Mouse (Mus musculus) hematopoietic stem cell, adult 5-6 weeks (primary cell): ENCODE measurements at regions not wholly inside any gene's neighbourhood (a gene's known extent, or its start where the extent isn't known, plus 50 kb on each side); places are given as distances from the start of the nearest gene placed in this dataset.

Source experiments
- ATAC-seq, 2 experiments: fragments of 125-278 bp in 1 of 2; replicated peaks in 1 of 2; 2 replicates each; pipeline ENCODE4 v1.8.0; 2016 to 2017; ENCODE audit warnings: inconsistent platforms in 2 of 2, mild to moderate bottlenecking in 2 of 2, moderate number of reproducible peaks in 2 of 2, low read depth in 1 of 2, moderate TSS enrichment in 1 of 2; ENCODE audit not compliant: low FRiP score in 2 of 2, poor library complexity in 2 of 2, severe bottlenecking in 2 of 2, insufficient read depth in 1 of 2, low TSS enrichment in 1 of 2

- ATAC-seq: no peak
Measured at GRCm38 (mm10) chr10:8954003-8954402, 68.1 kb upstream of the Sash1 start.

- ATAC-seq: no peak
Measured at GRCm38 (mm10) chr10:8952922-8953321, 67.1 kb upstream of the Sash1 start.

DNA sequence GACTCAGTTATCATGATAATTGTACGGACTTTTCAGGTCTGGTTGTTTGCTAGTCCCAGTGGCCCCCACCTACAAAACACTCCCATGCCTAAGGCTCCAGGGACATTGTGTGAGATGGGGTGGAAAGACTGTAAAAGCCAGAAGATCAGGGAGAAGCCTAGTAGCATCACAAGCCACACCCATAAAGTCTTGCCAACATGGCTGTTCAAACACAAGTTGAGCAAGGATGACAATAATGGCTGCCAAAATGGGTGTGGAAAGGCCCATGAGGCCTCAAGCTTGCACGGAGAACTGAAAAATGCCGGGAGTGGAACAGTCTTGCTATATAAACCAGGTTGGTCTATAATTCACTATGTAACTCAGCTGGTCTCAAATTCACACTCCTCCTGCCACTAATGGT is 66.1 kb upstream of the Sash1 start:
- no peak for ATAC-seq

GRCm38 (mm10) chr10:8951236-8951825 is 65.5 kb upstream of the Sash1 start:
- ATAC-seq: no peak

DNA sequence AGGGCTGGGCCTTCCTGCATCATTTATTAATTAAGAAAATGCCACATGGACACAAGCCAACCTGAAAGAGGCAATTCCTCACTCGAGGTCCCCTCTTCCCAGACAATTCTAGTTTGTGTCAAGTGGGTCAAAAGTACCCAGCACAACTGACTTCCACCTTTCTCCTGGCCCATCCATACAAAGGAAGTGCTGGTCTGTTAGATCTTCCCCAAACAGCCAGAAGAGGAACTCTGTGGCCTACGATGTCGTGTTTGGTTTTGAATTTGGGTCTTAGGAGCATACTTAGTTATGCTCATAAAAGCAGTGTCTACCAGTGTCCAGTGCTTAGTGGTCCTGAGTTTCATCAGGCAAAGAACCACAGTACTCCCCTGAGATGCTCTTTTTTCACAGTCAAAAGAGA is 62.4 kb upstream of the Sash1 start:
- ATAC-seq: peak; percentile 41 to 47; a peak in 2 of 4 replicates

GRCm38 (mm10) chr10:8945195-8945751 is 59.4 kb upstream of the Sash1 start:
- ATAC-seq: peak; percentile 48 to 50

DNA sequence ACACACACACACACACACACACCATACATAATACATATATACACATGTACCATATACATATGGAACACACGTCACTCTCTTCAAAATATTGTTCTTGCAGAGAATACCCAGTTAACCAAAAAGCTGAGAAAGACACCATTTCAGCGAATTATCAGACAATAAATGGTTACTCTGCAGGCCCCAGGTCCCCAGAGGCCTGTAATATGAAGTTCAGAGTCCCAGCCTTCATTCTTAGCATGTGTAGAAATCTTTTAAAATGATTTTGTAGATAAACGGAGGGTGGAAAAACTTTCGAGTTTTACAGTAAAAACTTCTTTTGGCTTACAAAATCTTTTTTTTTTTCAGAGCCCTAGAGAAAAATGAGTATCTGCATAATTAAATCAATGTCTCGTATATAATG is 58.7 kb upstream of the Sash1 start:
- ATAC-seq: no peak

- ATAC-seq: no peak
Measured at GRCm38 (mm10) chr10:8943698-8944097, 57.8 kb upstream of the Sash1 start.

GRCm38 (mm10) chr10:8942967-8943471 is 57.1 kb upstream of the Sash1 start:
- no peak for ATAC-seq

- no peak for ATAC-seq
Measured at GRCm38 (mm10) chr10:8936369-8936768, 50.5 kb upstream of the Sash1 start.
